Mouse (Mus musculus) limb, embryonic 14.5 days (tissue): ENCODE results near the gene Cuedc1. TPM values are rescaled to one million over a fixed set of nuclear protein-coding genes. Genes with fewer than 3 reads are reported as not detected.

ENCODE experiments used
- ATAC-seq: fragments of 200-750 bp; cut with Nextera tagmentation; 2 replicates; pipeline ENCODE4 v1.8.0; 2017; ENCODE audit warnings: low read depth, moderate number of reproducible peaks, moderate TSS enrichment; ENCODE audit not compliant: low FRiP score
- DNase-seq: peaks from one replicate; pipeline ENCODE4 v3.0.0-alpha.2; 2015; ENCODE audit warnings: low spot score
- H3K27ac ChIP-seq: fragments of 300-500 bp; sonication (generic); replicated peaks from 2 replicates; pipeline ENCODE4 v1.5.1; 2014; ENCODE audit warnings: low read depth, mild to moderate bottlenecking, low read length, moderate library complexity, mixed read lengths
- H3K27me3 ChIP-seq: fragments of 300-500 bp; sonication (generic); 2 replicates; pipeline ENCODE4 v1.6.1; 2014; ENCODE audit warnings: low read length, mixed read lengths; ENCODE audit not compliant: control insufficient read depth, insufficient read depth
- H3K36me3 ChIP-seq: fragments of 300-500 bp; sonication (generic); 2 replicates; pipeline ENCODE4 v1.6.1; 2014; ENCODE audit warnings: mild to moderate bottlenecking, low read length, moderate library complexity, mixed read lengths; ENCODE audit not compliant: control insufficient read depth, insufficient read depth
- H3K4me1 ChIP-seq: fragments of 300-500 bp; sonication (generic); 2 replicates; pipeline ENCODE4 v1.6.1; 2014; ENCODE audit warnings: antibody characterized with exemption, low read length, mixed read lengths; ENCODE audit not compliant: control insufficient read depth, insufficient read depth
- H3K4me2 ChIP-seq: fragments of 300-500 bp; sonication (generic); replicated peaks from 2 replicates; pipeline ENCODE4 v1.6.1; 2014; ENCODE audit warnings: low read depth, mild to moderate bottlenecking, low read length, moderate library complexity; ENCODE audit not compliant: severe bottlenecking
- H3K4me3 ChIP-seq: fragments of 300-500 bp; sonication (generic); replicated peaks from 2 replicates; pipeline ENCODE4 v1.5.1; 2014; ENCODE audit warnings: low read length
- H3K9ac ChIP-seq: fragments of 300-500 bp; sonication (generic); 2 replicates; pipeline ENCODE4 v1.6.1; 2014; ENCODE audit warnings: mild to moderate bottlenecking, low read depth, low read length, moderate library complexity; ENCODE audit not compliant: severe bottlenecking
- H3K9me3 ChIP-seq: fragments of 300-500 bp; sonication (generic); 2 replicates; pipeline ENCODE4 v1.6.1; 2016; ENCODE audit warnings: low read length; ENCODE audit not compliant: control insufficient read depth
- POLR2A ChIP-seq: fragments of 200-500 bp; IDR thresholded peaks from 2 replicates; pipeline ENCODE4 v1.8.0; 2012; ENCODE audit warnings: inconsistent platforms, mild to moderate bottlenecking, moderate library complexity, borderline replicate concordance; ENCODE audit not compliant: insufficient read depth, insufficient read length; ENCODE audit errors: extremely low read depth
- WGBS: fragments of 180-500 bp; shearing (Covaris S2); extraction: QIAGEN DNeasy Blood & Tissue Kit; methylation state at CpG from one replicate; pipeline ENCODE4 v1.1.7; 2014; 5-methylcytosine and 5-hydroxymethylcytosine counted together
- polyA plus RNA-seq, 2 experiments: library from polyadenylated mRNA; depleted of rRNA in 1 of 2; stranded (reverse) in 1 of 2; unstranded in 1 of 2; fragments of >200 nt; fragmentation: Nextera tagmentation in 1 of 2; extraction: Ambion mirVana in 1 of 2; gene quantifications; 2 replicates each; pipeline versions ENCODE4 v1.2.1 to v1.2.3; 2012 to 2014

Cuedc1 gene
- polyA plus RNA-seq, 2 experiments: 20.9 to 40.6 TPM

DNA sequence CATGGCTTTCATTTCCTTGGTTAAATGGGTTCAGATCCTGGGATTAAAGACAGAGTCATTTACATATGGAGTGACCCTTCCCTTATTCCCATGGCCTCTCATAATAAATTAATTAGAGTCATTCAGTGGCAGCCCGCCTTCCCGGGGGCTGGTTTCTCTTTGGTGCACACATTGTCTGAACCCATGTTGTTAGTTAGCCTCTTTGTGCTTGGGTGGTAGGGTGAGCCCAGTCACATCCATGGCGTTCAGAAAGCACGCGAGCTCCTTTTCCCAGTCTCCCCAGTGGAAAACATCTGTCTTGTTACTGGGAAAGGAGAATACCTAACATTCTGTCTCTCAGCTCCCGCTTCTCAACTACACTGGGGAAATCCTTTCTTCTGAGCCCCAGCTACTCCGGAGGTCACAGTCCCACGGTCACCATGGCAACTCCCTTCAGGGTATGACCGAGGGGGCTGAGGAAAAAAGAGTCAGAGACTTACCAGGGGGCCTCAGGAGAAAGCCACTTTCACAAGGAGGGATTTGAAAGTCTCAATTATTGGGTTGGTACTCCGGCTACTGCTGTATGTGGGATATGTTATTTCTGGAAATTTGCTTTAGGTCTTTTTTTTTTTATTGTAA is 143.0 kb downstream of the Cuedc1 start:
- Histone ChIP-seq H3K4me2 (no peak overlapping the region), H3K36me3 (no peaks in the 10 kb centered on the region), H3K27ac (no peak overlapping the region), H3K9me3 (no peaks in the 10 kb centered on the region), H3K27me3 (no peaks in the 10 kb centered on the region), H3K4me3 (no peak overlapping the region), H3K4me1 (peaks cover 13% of the 10 kb centered on the region), H3K9ac (no peak overlapping the region)
- WGBS: 15% methylated on average over 10 of the region's 10 CpGs
- ATAC-seq (no peak), DNase-seq (no peak)
- no peak for TF ChIP-seq POLR2A

DNA sequence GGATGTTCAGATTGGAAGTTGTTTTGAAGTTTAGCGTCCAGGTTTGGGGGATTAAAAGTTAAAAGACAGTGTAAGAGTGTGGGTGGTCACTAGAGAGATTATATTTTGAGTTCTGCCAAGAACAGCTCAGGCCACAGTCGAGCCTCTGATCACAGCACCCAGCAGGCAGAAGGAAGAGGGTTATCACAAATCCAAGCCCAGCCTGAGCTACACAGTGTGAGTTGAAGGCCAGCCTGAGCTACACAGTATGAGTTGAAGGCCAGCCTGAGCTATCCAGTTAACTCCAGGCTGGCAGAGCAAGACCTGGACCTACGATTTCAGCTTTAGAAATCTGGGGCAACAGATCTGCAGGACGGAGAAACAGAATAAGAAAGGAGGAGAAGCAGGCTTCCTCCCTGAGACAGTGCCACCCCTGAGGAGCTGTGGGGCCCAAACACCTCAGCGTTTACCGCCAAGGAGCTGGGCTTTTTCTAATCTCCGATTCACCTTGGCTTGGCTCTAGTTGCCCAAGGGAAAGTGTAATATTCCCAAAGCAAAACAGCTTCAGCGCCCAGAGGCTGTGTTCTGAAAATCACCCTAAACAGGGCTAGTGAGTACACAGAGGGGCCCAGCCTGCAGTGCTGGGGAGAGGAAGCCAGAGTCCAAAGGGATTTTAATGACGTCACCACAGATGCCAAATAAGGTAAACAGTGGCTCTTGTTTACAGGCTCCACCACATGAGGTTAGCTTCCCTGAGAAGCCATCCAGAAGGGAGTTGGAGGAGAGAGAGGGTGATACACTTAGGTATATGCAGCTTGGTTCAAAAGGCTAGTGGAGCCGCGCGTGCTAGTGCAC is 143.8 kb downstream of the Cuedc1 start:
- Histone ChIP-seq H3K9ac (no peak overlapping the region), H3K4me1 (peaks cover 5% of the 10 kb centered on the region; the same call in 1 of the 2 replicates), H3K9me3 (no peaks in the 10 kb centered on the region), H3K4me2 (no peak overlapping the region), H3K36me3 (no peaks in the 10 kb centered on the region), H3K27ac (no peak overlapping the region; the same call in 1 of the 2 replicates), H3K27me3 (no peaks in the 10 kb centered on the region), H3K4me3 (no peak overlapping the region)
- TF ChIP-seq POLR2A: no peak
- no peak; the same call in 1 of the 2 replicates for ATAC-seq
- no peak for DNase-seq
- 39% methylated on average over 12 of the region's 12 CpGs for WGBS

Other genes with a start within 250 kb of the Cuedc1 start
- 31.0 and 37.3 TPM in 2 replicates for gene Mks1, start 244.8 kb upstream of the Cuedc1 start, polyA plus RNA-seq (2012; rRNA removed)
- gene Mks1, start 244.8 kb upstream of the Cuedc1 start, polyA plus RNA-seq (2014; fragmentation: Nextera tagmentation; extraction: Ambion mirVana): 12.8 and 14.3 TPM in 2 replicates
- gene Epx, start 222.5 kb upstream of the Cuedc1 start, polyA plus RNA-seq (2012; rRNA removed): 0.80 and 1.2 TPM in 2 replicates
- 0.40 and 1.2 TPM in 2 replicates for gene Epx, start 222.5 kb upstream of the Cuedc1 start, polyA plus RNA-seq (2014; fragmentation: Nextera tagmentation; extraction: Ambion mirVana)
- gene Olfr462, start 205.8 kb upstream of the Cuedc1 start, polyA plus RNA-seq (2012; rRNA removed): not detected in 2 replicates
- gene Olfr462, start 205.8 kb upstream of the Cuedc1 start, polyA plus RNA-seq (2014; fragmentation: Nextera tagmentation; extraction: Ambion mirVana): not detected in 2 replicates
- not detected in 2 replicates for gene Olfr463, start 200.7 kb upstream of the Cuedc1 start, polyA plus RNA-seq (2012; rRNA removed)
- gene Olfr463, start 200.7 kb upstream of the Cuedc1 start, polyA plus RNA-seq (2014; fragmentation: Nextera tagmentation; extraction: Ambion mirVana): not detected in 2 replicates
- not detected in 2 replicates for gene Olfr464, start 177.1 kb upstream of the Cuedc1 start, polyA plus RNA-seq (2012; rRNA removed)
- not detected in 2 replicates for gene Olfr464, start 177.1 kb upstream of the Cuedc1 start, polyA plus RNA-seq (2014; fragmentation: Nextera tagmentation; extraction: Ambion mirVana)
- 71.7 and 84.3 TPM in 2 replicates for gene Dynll2, start 110.5 kb upstream of the Cuedc1 start, polyA plus RNA-seq (2012; rRNA removed)
- gene Dynll2, start 110.5 kb upstream of the Cuedc1 start, polyA plus RNA-seq (2014; fragmentation: Nextera tagmentation; extraction: Ambion mirVana): 12.8 and 13.7 TPM in 2 replicates
- gene Srsf1, start 50.7 kb upstream of the Cuedc1 start, polyA plus RNA-seq (2012; rRNA removed): 524 and 556 TPM in 2 replicates
- 338 and 354 TPM in 2 replicates for gene Srsf1, start 50.7 kb upstream of the Cuedc1 start, polyA plus RNA-seq (2014; fragmentation: Nextera tagmentation; extraction: Ambion mirVana)
- gene Vezf1, start 29.8 kb upstream of the Cuedc1 start, polyA plus RNA-seq (2012; rRNA removed): 35.3 and 38.9 TPM in 2 replicates
- 42.7 and 44.1 TPM in 2 replicates for gene Vezf1, start 29.8 kb upstream of the Cuedc1 start, polyA plus RNA-seq (2014; fragmentation: Nextera tagmentation; extraction: Ambion mirVana)
- gene Mrps23, start 106.3 kb downstream of the Cuedc1 start, polyA plus RNA-seq (2012; rRNA removed): 46.9 and 63.5 TPM in 2 replicates
- gene Mrps23, start 106.3 kb downstream of the Cuedc1 start, polyA plus RNA-seq (2014; fragmentation: Nextera tagmentation; extraction: Ambion mirVana): 60.2 and 64.7 TPM in 2 replicates
- 0.08 and 0.10 TPM in 2 replicates for gene Ccdc182, start 196.0 kb downstream of the Cuedc1 start, polyA plus RNA-seq (2012; rRNA removed)
- not detected in 2 replicates for gene Ccdc182, start 196.0 kb downstream of the Cuedc1 start, polyA plus RNA-seq (2014; fragmentation: Nextera tagmentation; extraction: Ambion mirVana)